Mouse (Mus musculus): ENCODE results near the gene Abhd13.

- no peak for TF ChIP-seq CTCF (IDR thresholded peaks at IDR 0.05; ENCODE audit: low read depth)
- TF ChIP-seq EP300 (IDR thresholded peaks at IDR 0.05; ENCODE audit: low read depth): no peak
Observed at GRCm38 (mm10) chr8:9935574-9935973, 41.9 kb upstream of the Abhd13 start.

All from liver, postnatal 0 days (tissue).